Mouse (Mus musculus): Measurements from ENCODE around the gene Suco.
A peak's percentile ranks its signal among the peaks of the same experiment; 100 is the strongest.

Suco gene

DNA sequence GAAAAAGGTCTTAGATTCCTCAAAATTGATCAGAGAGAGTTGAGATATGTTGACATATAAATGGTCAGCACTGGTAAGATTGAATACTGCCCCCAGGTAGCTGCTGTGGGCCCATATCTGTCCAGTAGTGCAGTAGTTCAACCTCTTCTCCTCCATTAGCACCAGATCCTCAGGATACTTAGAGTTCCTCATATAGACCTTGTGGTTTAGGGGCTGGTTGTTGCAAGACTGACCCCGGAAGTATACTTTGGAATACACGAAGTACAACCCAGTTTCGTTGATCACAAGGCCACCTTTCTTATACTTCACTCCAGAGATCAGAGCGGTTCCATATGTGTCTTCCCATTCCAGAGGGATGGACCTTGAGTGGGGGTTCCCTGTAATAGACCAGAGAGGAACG, 94.9 kb downstream of the Suco start:
- DNase-seq, result no peak

DNA sequence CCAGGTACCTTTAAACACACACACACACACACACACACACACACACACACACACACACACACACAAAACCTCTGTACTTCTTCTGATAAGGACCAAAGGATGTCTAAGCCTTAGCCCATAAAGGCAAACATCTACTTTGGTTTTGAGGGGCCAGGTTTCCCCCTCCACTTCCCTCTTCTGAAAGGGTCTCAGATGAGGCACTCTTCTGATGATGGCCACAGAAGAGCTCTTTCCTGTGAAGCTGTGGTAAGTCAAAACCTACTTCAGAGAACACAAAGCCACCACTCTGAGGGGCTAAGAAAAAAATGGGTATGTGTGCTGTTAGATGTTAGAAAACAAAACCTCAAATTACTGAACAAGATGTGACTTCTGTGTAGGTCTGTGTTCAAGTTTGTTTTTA, 97.4 kb downstream of the Suco start:
- DNase-seq, result no peak

DNA sequence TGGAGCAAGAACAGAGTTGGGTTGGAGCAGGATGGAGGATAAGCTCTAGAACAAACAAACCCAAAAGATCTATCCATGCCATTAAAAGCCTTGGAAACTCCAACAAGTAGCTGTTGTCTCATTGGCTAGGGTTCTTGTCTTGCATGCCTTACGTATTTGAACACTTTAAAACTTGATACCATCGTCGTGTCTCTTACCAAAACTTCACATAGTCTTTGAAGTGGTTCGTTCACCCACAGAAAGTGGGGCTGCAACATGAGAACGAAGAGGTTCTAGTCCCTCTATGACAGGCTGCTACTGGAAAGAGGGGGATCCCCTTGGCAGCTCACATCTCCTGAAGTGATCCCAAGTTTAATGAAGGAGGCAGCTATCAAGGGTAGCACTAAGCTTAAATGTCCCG, 101.3 kb downstream of the Suco start:
- DNase-seq, result no peak

DNA sequence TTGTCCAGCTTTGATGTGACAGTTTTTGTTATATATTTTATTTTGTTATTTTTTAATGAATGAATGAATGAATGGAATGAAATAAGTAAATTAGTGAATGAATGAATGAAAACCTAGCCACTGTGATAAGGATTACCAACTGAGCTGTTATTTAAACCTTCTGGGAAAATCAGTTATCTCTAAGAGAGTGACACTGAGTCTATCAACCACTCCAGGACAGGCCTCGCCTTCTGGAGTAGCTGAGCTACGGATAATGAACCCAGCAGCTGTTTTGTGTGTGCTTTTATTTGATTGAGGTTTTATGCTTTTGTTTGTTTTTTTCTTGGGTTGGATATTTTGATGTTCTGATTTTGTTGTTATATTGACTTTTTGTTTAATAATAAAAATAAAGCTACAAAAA, 105.2 kb downstream of the Suco start:
- DNase-seq, result no peak

DNA sequence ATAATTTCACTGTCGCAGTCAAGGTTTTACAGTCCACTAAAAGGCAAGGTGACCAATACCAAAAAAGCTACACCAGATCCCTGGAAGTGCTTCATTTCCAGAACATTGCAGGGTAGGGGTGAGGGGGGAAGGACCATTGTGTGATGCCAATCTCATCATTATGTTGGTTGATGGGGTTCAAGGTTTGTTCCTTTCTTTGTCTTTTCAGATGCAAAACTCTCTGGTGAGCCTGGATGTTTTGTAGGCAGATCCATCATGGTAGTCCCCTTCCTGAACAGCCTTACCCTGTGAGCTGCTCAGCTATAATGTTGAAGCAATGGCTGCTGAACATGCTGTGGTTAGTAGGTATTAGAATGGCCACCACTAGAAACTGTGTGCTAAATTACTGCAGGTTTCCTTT, 107.2 kb downstream of the Suco start:
- no peak for DNase-seq

DNA sequence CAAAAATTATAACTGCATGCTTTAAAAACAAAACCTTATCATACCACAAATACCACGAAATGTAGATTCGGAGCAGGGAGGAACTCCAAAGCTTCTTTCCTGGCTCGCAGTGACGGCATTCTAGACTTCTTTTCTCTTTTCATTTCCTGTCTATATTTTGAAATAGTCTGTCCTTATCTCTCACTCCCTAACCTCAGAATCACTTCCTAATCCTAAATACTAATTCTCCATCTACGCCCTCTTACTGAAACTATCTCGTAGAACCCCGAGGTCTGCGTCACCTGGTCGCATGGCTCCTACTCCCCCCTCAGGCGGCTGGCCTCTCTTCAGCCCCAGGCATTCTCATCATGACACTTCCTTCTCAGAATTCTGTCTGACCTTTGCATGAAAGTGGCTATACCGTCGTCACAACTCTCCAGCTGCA, 109.4 kb downstream of the Suco start:
- no peak for DNase-seq

DNA sequence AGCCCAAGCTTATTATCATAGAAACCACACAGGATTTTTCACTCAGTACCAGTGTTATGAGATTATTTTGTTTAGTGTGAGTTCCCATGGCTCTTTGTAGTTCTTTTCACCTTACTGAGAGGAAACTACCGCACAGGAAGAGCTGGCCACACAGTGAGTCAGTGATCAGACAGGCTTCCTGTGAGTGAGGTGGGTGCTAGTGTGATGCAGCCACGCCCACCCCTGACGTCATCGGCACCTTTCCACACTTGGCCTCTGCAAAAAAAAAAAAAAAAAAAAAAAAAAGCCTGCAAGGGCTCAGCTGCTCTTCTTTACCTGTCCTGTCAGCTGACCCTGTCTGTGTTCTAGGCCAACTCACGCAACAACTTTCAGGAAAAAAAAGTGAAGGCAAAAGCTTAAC, 109.8 kb downstream of the Suco start:
- peak; percentile 11 to 50 for DNase-seq

Measured in kidney, postnatal 36 days (tissue).